Mouse (Mus musculus) layer of hippocampus, adult 18-20 months (tissue): ENCODE measurements around the gene Mmaa. TPM values are rescaled to one million over a fixed set of nuclear protein-coding genes. Genes with fewer than 3 reads are reported as not detected.

Source experiments
- DNase-seq, 2 experiments: peaks; one replicate each; pipeline ENCODE4 v3.0.0; 2022; ENCODE audit warnings: low spot score in 2 of 2
- total RNA-seq, 2 experiments: library from RNA; stranded (reverse); gene quantifications; 2 replicates each; pipeline ENCODE4 v1.2.3; 2021

Mmaa gene
- total RNA-seq, 2 experiments from 2014 or later, result 24.5 to 25.0 TPM

GRCm38 (mm10) chr8:79224363-79224762, 70.4 kb downstream of the Mmaa start:
- no peak for DNase-seq

- DNase-seq, result no peak
These were observed 72.0 kb downstream of the Mmaa start for GRCm38 (mm10) chr8:79222752-79223141.

- no peak for DNase-seq
These were observed 72.5 kb downstream of the Mmaa start for GRCm38 (mm10) chr8:79222106-79222751.

Other genes starting within 250 kb of the Mmaa start
- gene 1700011L22Rik, start 46.4 kb downstream of the Mmaa start, total RNA-seq, result not detected
- 10 to 100 TPM; 25.0 to 28.3 TPM for gene Smad1, start 104.6 kb upstream of the Mmaa start, total RNA-seq